Mouse (Mus musculus) 416B (cell line): Measurements from ENCODE around the gene Cyp2a5.
"Not testable (repeated sequence)": the region's sequence is repeated elsewhere in the genome, so short reads cannot be mapped to it uniquely, and the experiment has no call there.

ENCODE experiments used
- DNase-seq: peaks from one replicate; pipeline ENCODE4 v3.0.0; 2011; ENCODE audit warnings: low read depth

The Cyp2a5 gene

GRCm38 (mm10) chr7:26835059-26835458, at the start of gene Cyp2a5:
Gene Cyp2a5, plus strand, starts transcription at chr7:26835305.
- not testable (repeated sequence) for DNase-seq

GRCm38 (mm10) chr7:26786013-26786412, 49.1 kb upstream of the Cyp2a5 start:
- DNase-seq = not testable (repeated sequence)

DNA sequence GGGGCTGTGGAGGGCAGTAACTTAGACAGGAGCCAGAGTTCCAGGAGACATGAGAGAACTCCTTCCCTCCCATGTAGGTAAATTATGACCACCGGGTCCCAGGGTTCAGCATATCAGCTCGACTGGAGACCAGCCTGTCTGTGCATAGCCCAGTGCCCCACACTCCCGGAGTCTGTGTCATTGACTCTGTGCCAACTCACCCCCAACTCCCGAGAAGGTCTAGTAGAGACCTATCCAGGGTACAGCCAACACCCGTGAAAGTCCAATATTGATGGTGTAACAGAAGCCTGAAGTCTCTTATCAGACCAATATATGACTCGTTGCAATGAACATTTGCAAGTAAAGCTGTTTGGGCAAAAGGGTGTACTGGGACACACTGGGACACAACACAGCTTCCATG, 45.1 kb upstream of the Cyp2a5 start:
- no peak for DNase-seq

DNA sequence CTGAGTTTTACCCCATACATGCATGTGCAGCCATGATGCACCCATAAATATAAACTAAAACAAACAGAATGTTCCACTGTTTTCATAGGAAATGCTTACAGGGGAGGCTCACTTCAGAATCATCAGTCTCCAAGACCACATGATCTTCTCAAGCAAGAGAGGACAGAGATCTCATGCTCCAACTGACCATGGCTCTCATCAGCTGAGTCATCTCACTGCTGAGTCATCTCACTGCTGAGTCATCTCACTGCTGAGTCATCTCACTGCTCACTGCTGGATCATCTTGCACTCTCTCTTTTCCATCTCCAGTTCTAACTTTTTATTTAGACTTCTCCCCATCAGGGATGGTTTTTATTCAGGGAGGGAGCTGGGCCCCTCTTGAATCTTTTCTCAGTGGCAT, 35.0 kb upstream of the Cyp2a5 start:
- DNase-seq = peak; percentile 69

DNA sequence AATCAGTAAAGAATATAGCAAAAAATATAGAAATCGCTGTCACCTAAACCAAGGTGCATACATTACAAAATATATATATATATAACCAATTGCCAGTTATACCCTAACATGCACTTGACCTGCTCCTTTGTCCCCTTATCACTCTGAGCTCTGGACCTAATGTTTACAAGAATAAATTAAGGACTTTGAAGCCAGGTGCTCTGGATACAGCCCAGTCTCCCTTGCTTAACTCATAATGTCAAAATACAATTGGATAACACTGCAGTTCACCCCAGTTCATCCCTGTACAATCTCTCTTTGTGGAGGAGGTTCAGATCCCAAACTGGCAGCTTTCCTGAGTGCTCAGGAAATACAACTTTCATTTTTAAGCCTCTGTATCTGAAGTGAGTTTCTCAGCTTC, 34.1 kb upstream of the Cyp2a5 start:
- DNase-seq = no peak

GRCm38 (mm10) chr7:26808592-26808991, 26.5 kb upstream of the Cyp2a5 start, which contains the start of gene Cyp2g1:
Gene Cyp2g1, plus strand, starts transcription at chr7:26808892.
- no peak for DNase-seq

DNA sequence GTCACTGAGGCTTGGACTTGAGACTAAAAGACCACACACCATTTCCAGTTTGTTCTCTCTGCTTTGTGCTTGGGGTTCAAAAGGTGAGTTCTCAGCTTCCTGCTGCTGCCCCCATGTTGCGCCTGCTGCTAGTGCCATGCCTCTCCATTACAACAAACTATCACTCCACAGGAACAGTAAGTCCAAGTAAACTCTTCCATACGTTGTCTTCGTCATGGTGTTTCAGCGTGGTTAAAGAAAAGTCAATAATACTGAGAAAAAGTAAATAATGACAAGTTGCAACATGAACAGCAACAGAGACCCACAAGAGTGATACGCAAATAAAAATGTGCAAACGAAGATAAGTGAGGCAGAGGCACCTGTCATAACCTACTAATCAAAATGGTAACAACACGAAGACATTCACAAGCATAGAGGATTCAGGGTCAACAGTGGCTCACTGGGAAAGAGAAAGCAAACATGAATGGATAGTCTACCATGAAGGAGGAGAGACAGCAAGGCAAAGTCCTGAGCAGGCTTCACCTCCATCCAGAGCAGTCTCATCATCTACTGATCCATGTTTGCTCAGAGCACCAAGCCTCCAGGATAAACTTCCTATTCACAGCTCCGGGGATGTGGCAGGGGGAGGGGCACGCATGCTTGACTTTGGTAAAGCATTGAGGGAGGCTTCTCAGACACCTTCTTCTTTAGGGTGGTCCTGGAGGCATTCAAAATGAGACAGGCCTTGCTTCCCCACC, 3.4 kb upstream of the Cyp2a5 start:
- DNase-seq = not testable (repeated sequence)

GRCm38 (mm10) chr7:26832668-26833067, 2.4 kb upstream of the Cyp2a5 start:
- not testable (repeated sequence) for DNase-seq

- not testable (repeated sequence) for DNase-seq
Measured at GRCm38 (mm10) chr7:26843400-26843799, 8.3 kb downstream of the Cyp2a5 start.

GRCm38 (mm10) chr7:26850063-26850462, 15.0 kb downstream of the Cyp2a5 start:
- DNase-seq = not testable (repeated sequence)

- not testable (repeated sequence) for DNase-seq
Measured at GRCm38 (mm10) chr7:26878581-26878980, 43.5 kb downstream of the Cyp2a5 start.

GRCm38 (mm10) chr7:26880600-26880999, 45.5 kb downstream of the Cyp2a5 start:
- not testable (repeated sequence) for DNase-seq
